In the genomic region with DNA sequence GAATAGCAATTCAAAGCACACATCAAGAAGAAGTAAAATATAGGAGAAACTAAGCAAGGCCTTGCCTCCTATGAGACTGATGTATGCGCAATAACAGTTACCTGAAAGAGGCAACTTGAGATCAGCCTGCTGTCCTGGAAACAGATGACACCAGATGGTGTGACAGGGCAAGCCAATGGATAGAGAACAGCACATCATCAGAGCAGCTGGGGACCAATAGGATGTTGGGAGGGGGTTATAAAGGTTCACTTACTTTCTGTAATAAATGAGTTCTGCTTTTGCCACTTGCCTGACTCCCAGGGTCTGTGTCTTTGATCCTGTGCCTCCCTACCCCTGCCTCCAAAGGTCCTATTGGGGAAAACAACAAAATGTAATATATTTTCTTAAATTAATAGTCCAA, we compare ENCODE assay signal across 15 mouse cellular contexts.
DNase-seq lines count a peak whose midpoint lies in the region; ATAC-seq and TF ChIP-seq lines count a peak whose summit lies in the region.
"Had no signal": no experiment of that assay in that cellular context is flagged by ENCODE, and none has a peak within 500 bp of the region (broad histone marks: within the 10 kb centered on the region; RNA-seq: fewer than 3 reads in every experiment).

No protein-coding gene starts in this region.

- H3K9me3 ChIP-seq in hindbrain, embryonic 11.5 days (ENCODE audit: control insufficient read depth, low read length), result no peaks in the 10 kb centered on the region
- no peaks in the 10 kb centered on the region for H3K9me3 ChIP-seq in hindbrain, embryonic 14.5 days (ENCODE audit: control insufficient read depth, low read length)
- H3K9me3 ChIP-seq: forebrain, embryonic 13.5 days; midbrain, embryonic 12.5 days; neural tube, embryonic 12.5 days had no signal

- DNase-seq in hindbrain, embryonic 11.5 days (ENCODE audit: low spot score), result no peak
- DNase-seq in hindbrain, embryonic 14.5 days (ENCODE audit: low spot score), result no peak
- peak; percentile 1 for DNase-seq in CD4-positive, CD25-positive, alpha-beta regulatory T cell, adult 2 months (ENCODE audit: low read depth, low spot score)
- DNase-seq in brain, embryonic 14.5 days (ENCODE audit: low read depth), result peak; percentile 14
- DNase-seq in naive thymus-derived CD4-positive, alpha-beta T cell, adult 2 months (ENCODE audit: low read depth), result peak; percentile 2
- no peak for DNase-seq in layer of hippocampus, adult 2 months (ENCODE audit: low spot score in 2 of 2)
- no peak for DNase-seq in adrenal gland, postnatal 4 days (ENCODE audit: low spot score in 2 of 2)
- DNase-seq: cerebellum, adult 18-20 months; heart, adult 2 months; kidney, adult 9 months; lung, postnatal 14 days; right cerebral cortex, postnatal 4 days had no signal

- TF ChIP-seq POLR2A in brain, embryonic 14.5 days (IDR thresholded peaks at IDR 0.05; ENCODE audit: borderline replicate concordance, extremely low read depth, insufficient read depth, insufficient read length, poor library complexity, severe bottlenecking), result no peak

- no peaks in the 10 kb centered on the region for H3K27me3 ChIP-seq in hindbrain, embryonic 11.5 days (ENCODE audit: control insufficient read depth, insufficient read depth, low read length)
- H3K27me3 ChIP-seq in hindbrain, embryonic 14.5 days (ENCODE audit: control insufficient read depth, insufficient read depth, low read length), result no peaks in the 10 kb centered on the region
- H3K27me3 ChIP-seq: forebrain, embryonic 13.5 days; midbrain, embryonic 12.5 days; neural tube, embryonic 12.5 days had no signal

- H3K4me3 ChIP-seq in hindbrain, embryonic 11.5 days (ENCODE audit: low read depth, low read length), result no peak overlapping the region
- H3K4me3 ChIP-seq in hindbrain, embryonic 14.5 days (replicated peaks; ENCODE audit: low read length), result no peak overlapping the region
- H3K4me3 ChIP-seq in layer of hippocampus, adult 2 months, result no peak overlapping the region
- H3K4me3 ChIP-seq: forebrain, embryonic 13.5 days; heart, adult 2 months; midbrain, embryonic 12.5 days; neural tube, embryonic 12.5 days had no signal

- no peak overlapping the region for H3K4me2 ChIP-seq in hindbrain, embryonic 11.5 days (replicated peaks; ENCODE audit: low read depth, low read length)
- H3K4me2 ChIP-seq in hindbrain, embryonic 14.5 days (replicated peaks), result no peak overlapping the region
- H3K4me2 ChIP-seq: forebrain, embryonic 13.5 days; midbrain, embryonic 12.5 days; neural tube, embryonic 12.5 days had no signal

- no peaks in the 10 kb centered on the region for H3K4me1 ChIP-seq in hindbrain, embryonic 11.5 days (replicated peaks; ENCODE audit: control insufficient read depth, insufficient read depth, low read length)
- no peaks in the 10 kb centered on the region for H3K4me1 ChIP-seq in hindbrain, embryonic 14.5 days (replicated peaks; ENCODE audit: control insufficient read depth, insufficient read depth, low read length)
- H3K4me1 ChIP-seq: forebrain, embryonic 13.5 days; midbrain, embryonic 12.5 days; neural tube, embryonic 12.5 days had no signal

- H3K36me3 ChIP-seq in hindbrain, embryonic 11.5 days (ENCODE audit: control insufficient read depth, insufficient read depth, low read length), result no peaks in the 10 kb centered on the region
- H3K36me3 ChIP-seq in hindbrain, embryonic 14.5 days (replicated peaks; ENCODE audit: control insufficient read depth, insufficient read depth), result no peaks in the 10 kb centered on the region
- H3K36me3 ChIP-seq: midbrain, embryonic 12.5 days; neural tube, embryonic 12.5 days had no signal

- ATAC-seq in hindbrain, embryonic 11.5 days (ENCODE audit: low FRiP score), result peak; percentile 53; the same call in 1 of the 2 replicates
- no peak for ATAC-seq in hindbrain, embryonic 14.5 days (ENCODE audit: low FRiP score)
- ATAC-seq: forebrain, embryonic 13.5 days had no signal

- no peak overlapping the region for H3K27ac ChIP-seq in hindbrain, embryonic 11.5 days (ENCODE audit: low read depth, low read length)
- H3K27ac ChIP-seq in hindbrain, embryonic 14.5 days, result no peak overlapping the region
- H3K27ac ChIP-seq in layer of hippocampus, adult 2 months, result no peak overlapping the region
- H3K27ac ChIP-seq: forebrain, embryonic 13.5 days; heart, adult 2 months; midbrain, embryonic 12.5 days; neural tube, embryonic 12.5 days had no signal

- no peak overlapping the region for H3K9ac ChIP-seq in hindbrain, embryonic 11.5 days (ENCODE audit: low read depth, low read length)
- no peak overlapping the region for H3K9ac ChIP-seq in hindbrain, embryonic 14.5 days
- H3K9ac ChIP-seq: forebrain, embryonic 13.5 days; midbrain, embryonic 12.5 days; neural tube, embryonic 12.5 days had no signal

- TF ChIP-seq CTCF in brain, embryonic 14.5 days (IDR thresholded peaks at IDR 0.05; ENCODE audit: borderline replicate concordance, extremely low read depth, insufficient read depth, insufficient read length), result no peak
- TF ChIP-seq CTCF in layer of hippocampus, adult 2 months (conservative IDR thresholded peaks at IDR 0.05), result no peak

- 77% methylated on average over 1 of the region's 1 CpGs for WGBS in hindbrain, embryonic 11.5 days
- WGBS in hindbrain, embryonic 14.5 days, result 88% methylated on average over 1 of the region's 1 CpGs

Comparison
In these comparisons a context has a peak if more than half of its experiments do, and no peak if none do; other contexts are left out.
1. DNase-seq: peak in CD4-positive, CD25-positive, alpha-beta regulatory T cell, adult 2 months (single experiment), brain, embryonic 14.5 days (single experiment) and naive thymus-derived CD4-positive, alpha-beta T cell, adult 2 months (single experiment); none in hindbrain, embryonic 11.5 days (single experiment), hindbrain, embryonic 14.5 days (single experiment), layer of hippocampus, adult 2 months (0 of 2) and adrenal gland, postnatal 4 days (0 of 2).